Mouse (Mus musculus) heart, embryonic 15.5 days (tissue): ENCODE measurements around the gene Taf1d. TPM values are rescaled to one million over a fixed set of nuclear protein-coding genes. Genes with fewer than 3 reads are reported as not detected.
"Not testable (repeated sequence)": the region's sequence is repeated elsewhere in the genome, so short reads cannot be mapped to it uniquely, and the experiment has no call there.

ENCODE experiments used
- ATAC-seq: fragments of 200-750 bp; cut with Nextera tagmentation; replicated peaks from 2 replicates; pipeline ENCODE4 v1.8.0; 2017; ENCODE audit warnings: low read depth, moderate TSS enrichment; ENCODE audit not compliant: insufficient number of reproducible peaks, insufficient read depth, low FRiP score
- H3K27ac ChIP-seq: fragments of 300-500 bp; sonication (generic); 2 replicates; pipeline ENCODE4 v1.5.1; 2015; ENCODE audit warnings: mild to moderate bottlenecking, inconsistent platforms
- H3K27me3 ChIP-seq: fragments of 300-500 bp; sonication (generic); 2 replicates; pipeline ENCODE4 v1.6.1; 2015; ENCODE audit warnings: inconsistent platforms
- H3K36me3 ChIP-seq: fragments of 300-500 bp; sonication (generic); 2 replicates; pipeline ENCODE4 v1.6.1; 2015; ENCODE audit warnings: mild to moderate bottlenecking, inconsistent platforms
- H3K4me1 ChIP-seq: fragments of 300-500 bp; sonication (generic); replicated peaks from 2 replicates; pipeline ENCODE4 v1.6.1; 2015; ENCODE audit warnings: inconsistent platforms
- H3K4me2 ChIP-seq: fragments of 300-500 bp; sonication (generic); 2 replicates; pipeline ENCODE4 v1.6.1; 2015; ENCODE audit warnings: inconsistent platforms, mild to moderate bottlenecking, moderate library complexity
- H3K4me3 ChIP-seq: fragments of 300-500 bp; sonication (generic); 2 replicates; pipeline ENCODE4 v1.5.1; 2015; ENCODE audit warnings: mild to moderate bottlenecking, inconsistent platforms
- H3K9ac ChIP-seq: fragments of 300-500 bp; sonication (generic); 2 replicates; pipeline ENCODE4 v1.6.1; 2015; ENCODE audit warnings: mild to moderate bottlenecking, inconsistent platforms
- H3K9me3 ChIP-seq: fragments of 300-500 bp; sonication (generic); replicated peaks from 2 replicates; pipeline ENCODE4 v1.6.1; 2016; ENCODE audit warnings: inconsistent platforms
- WGBS: fragments of 180-500 bp; shearing (Covaris S2); methylation state at CpG from one replicate; pipeline ENCODE4 v1.1.7; 2015; ENCODE audit warnings: mixed read lengths; 5-methylcytosine and 5-hydroxymethylcytosine counted together
- polyA plus RNA-seq: library from polyadenylated mRNA; unstranded; fragments of >200 nt; fragmentation: Nextera tagmentation; extraction: Ambion mirVana; gene quantifications from 2 replicates; pipeline ENCODE4 v1.2.1, GENCODE M21; 2015

Taf1d gene
- polyA plus RNA-seq, 1 experiment from 2014 or later: 46.6 TPM

- Histone ChIP-seq H3K36me3 (no peaks in the 10 kb centered on the region), H3K27me3 (no peaks in the 10 kb centered on the region), H3K4me2 (no peak overlapping the region), H3K27ac (no peak overlapping the region), H3K9me3 (no peaks in the 10 kb centered on the region), H3K4me1 (no peaks in the 10 kb centered on the region), H3K9ac (no peak overlapping the region), H3K4me3 (no peak overlapping the region)
- 69% methylated on average over 6 of the region's 6 CpGs for WGBS
- ATAC-seq: no peak
These were observed 18.2 kb upstream of the Taf1d start for GRCm38 (mm10) chr9:15287846-15288245.

GRCm38 (mm10) chr9:15288402-15288801 is 17.6 kb upstream of the Taf1d start:
- H3K4me3 ChIP-seq: no peak overlapping the region
- no peak for ATAC-seq
- 0 out of 2 replicates have a peak, but pooled peaks cover 1% of the 10 kb centered on the region for H3K36me3 ChIP-seq
- no peak overlapping the region for H3K27ac ChIP-seq
- H3K9ac ChIP-seq: no peak overlapping the region
- H3K4me1 ChIP-seq: no peaks in the 10 kb centered on the region
- H3K27me3 ChIP-seq: no peaks in the 10 kb centered on the region
- 76% methylated on average over 3 of the region's 3 CpGs for WGBS
- H3K9me3 ChIP-seq: no peaks in the 10 kb centered on the region
- H3K4me2 ChIP-seq: no peak overlapping the region

- Histone ChIP-seq H3K4me3 (no peak overlapping the region), H3K4me1 (no peaks in the 10 kb centered on the region), H3K9me3 (no peaks in the 10 kb centered on the region), H3K27ac (no peak overlapping the region), H3K4me2 (no peak overlapping the region), H3K36me3 (0 out of 2 replicates have a peak, but pooled peaks cover 3% of the 10 kb centered on the region), H3K27me3 (no peaks in the 10 kb centered on the region), H3K9ac (no peak overlapping the region)
- peak; percentile 31; the same call in 1 of the 2 replicates for ATAC-seq
- 54% methylated on average over 6 of the region's 6 CpGs for WGBS
These were observed 16.8 kb upstream of the Taf1d start for GRCm38 (mm10) chr9:15289251-15289650.

GRCm38 (mm10) chr9:15297112-15297511 is 8.9 kb upstream of the Taf1d start:
- H3K4me2 ChIP-seq: no peak overlapping the region
- H3K27me3 ChIP-seq: no peaks in the 10 kb centered on the region
- H3K4me3 ChIP-seq: no peak overlapping the region
- WGBS: 87% methylated on average over 7 of the region's 7 CpGs
- 0 out of 2 replicates have a peak, but pooled peaks cover 3% of the 10 kb centered on the region for H3K36me3 ChIP-seq
- H3K4me1 ChIP-seq: no peaks in the 10 kb centered on the region
- no peaks in the 10 kb centered on the region for H3K9me3 ChIP-seq
- H3K27ac ChIP-seq: no peak overlapping the region
- no peak overlapping the region for H3K9ac ChIP-seq
- no peak for ATAC-seq

- 0 out of 2 replicates have a peak, but pooled peaks cover 1% of the 10 kb centered on the region for H3K36me3 ChIP-seq
- H3K4me2 ChIP-seq: no peak overlapping the region
- no peaks in the 10 kb centered on the region for H3K27me3 ChIP-seq
- no peak for ATAC-seq
- 54% methylated on average over 2 of the region's 2 CpGs for WGBS
- no peaks in the 10 kb centered on the region for H3K9me3 ChIP-seq
- no peaks in the 10 kb centered on the region for H3K4me1 ChIP-seq
- no peak overlapping the region for H3K9ac ChIP-seq
- H3K4me3 ChIP-seq: no peak overlapping the region
- no peak overlapping the region for H3K27ac ChIP-seq
These were observed 7.6 kb upstream of the Taf1d start for GRCm38 (mm10) chr9:15298451-15298850.

DNA sequence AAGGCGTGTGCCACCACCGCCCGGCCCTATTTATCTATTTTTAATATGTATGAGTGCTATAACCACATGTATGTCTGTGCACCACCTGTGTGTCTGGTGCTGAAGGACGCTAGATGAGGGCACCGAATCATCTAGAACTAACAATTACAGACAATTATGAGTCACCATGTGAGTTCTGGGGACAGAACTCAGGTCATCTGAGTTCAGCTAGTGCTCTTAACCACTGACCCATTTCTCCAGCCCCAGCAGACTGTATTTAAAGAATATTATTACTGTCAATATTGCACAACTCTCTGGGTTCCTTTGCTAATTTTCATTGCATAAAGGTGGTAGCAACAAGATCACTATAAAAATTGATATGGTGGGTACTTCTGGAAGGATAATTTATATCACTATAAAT is 6.0 kb upstream of the Taf1d start:
- H3K27me3 ChIP-seq: no peaks in the 10 kb centered on the region
- 79% methylated on average over 5 of the region's 5 CpGs for WGBS

DNA sequence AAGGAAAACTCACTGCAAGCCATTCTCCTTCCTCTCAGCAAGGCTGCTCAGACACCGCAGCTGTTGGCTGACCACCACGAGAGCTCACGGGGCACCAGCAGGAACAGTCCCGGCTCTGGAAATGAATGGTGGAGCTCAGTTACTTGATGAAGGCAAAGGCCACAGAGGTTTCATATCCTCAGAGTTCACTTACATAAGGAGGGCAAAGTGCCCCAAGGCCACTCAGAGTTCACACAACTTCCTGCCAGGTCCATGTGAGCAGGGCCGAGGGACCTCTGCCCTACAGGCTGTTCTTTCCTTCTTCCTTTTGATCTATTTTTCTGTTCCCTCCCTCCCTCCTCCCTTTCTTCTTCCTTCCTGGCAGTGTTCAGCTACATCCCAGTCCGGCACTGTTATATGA is 4.6 kb upstream of the Taf1d start:
- Histone ChIP-seq H3K4me2 (peak overlapping the region; percentile 17; the same call in 1 of the 2 replicates), H3K27ac (peak overlapping the region; percentile 63; the same call in 1 of the 2 replicates), H3K4me1 (peaks cover 5% of the 10 kb centered on the region; the same call in 1 of the 2 replicates), H3K9me3 (no peaks in the 10 kb centered on the region), H3K36me3 (no peaks in the 10 kb centered on the region), H3K9ac (no peak overlapping the region), H3K4me3 (no peak overlapping the region), H3K27me3 (no peaks in the 10 kb centered on the region)
- ATAC-seq: no peak
- 62% methylated on average over 6 of the region's 6 CpGs for WGBS

More for the DNA sequence above, 6.0 kb upstream of the Taf1d start:
- no peak overlapping the region for H3K9ac ChIP-seq
- H3K4me1 ChIP-seq: no peaks in the 10 kb centered on the region
- no peak for ATAC-seq
- H3K36me3 ChIP-seq: no peaks in the 10 kb centered on the region
- no peak overlapping the region for H3K27ac ChIP-seq
- no peaks in the 10 kb centered on the region for H3K9me3 ChIP-seq
- no peak overlapping the region for H3K4me2 ChIP-seq
- no peak overlapping the region for H3K4me3 ChIP-seq

GRCm38 (mm10) chr9:15302006-15302405 is 4.0 kb upstream of the Taf1d start:
- H3K4me2 ChIP-seq, H3K36me3 ChIP-seq, H3K4me3 ChIP-seq, H3K27ac ChIP-seq, H3K9ac ChIP-seq, ATAC-seq, H3K4me1 ChIP-seq, H3K9me3 ChIP-seq, H3K27me3 ChIP-seq: not testable (repeated sequence)
- WGBS: 78% methylated on average over 6 of the region's 6 CpGs

DNA sequence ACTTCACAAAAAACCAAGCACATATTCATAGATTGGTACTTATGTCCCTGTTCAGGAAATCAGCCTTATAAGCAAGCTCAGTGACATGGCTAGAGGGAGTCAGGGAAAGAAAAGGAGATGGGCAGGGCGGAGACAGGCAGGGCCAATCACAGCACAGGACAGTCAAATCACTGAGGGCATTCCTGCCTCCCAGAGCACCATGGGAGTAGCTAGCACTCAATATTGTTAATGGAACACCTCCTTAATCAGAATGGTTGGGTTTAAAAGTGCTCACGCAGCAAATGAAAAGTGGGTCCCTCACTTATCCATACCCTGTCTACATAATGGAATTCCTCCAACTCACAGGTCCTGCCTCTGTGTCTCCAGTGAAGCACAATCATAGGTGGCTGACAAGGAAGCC is 3.1 kb upstream of the Taf1d start:
- 71% methylated on average over 2 of the region's 2 CpGs for WGBS
- ATAC-seq: no peak
- H3K9ac ChIP-seq: no peak overlapping the region
- H3K4me3 ChIP-seq: no peak overlapping the region
- H3K36me3 ChIP-seq: peaks cover 4% of the 10 kb centered on the region
- no peak overlapping the region for H3K4me2 ChIP-seq
- H3K9me3 ChIP-seq: no peaks in the 10 kb centered on the region
- no peaks in the 10 kb centered on the region for H3K27me3 ChIP-seq
- peaks cover 16% of the 10 kb centered on the region for H3K4me1 ChIP-seq
- no peak overlapping the region for H3K27ac ChIP-seq

GRCm38 (mm10) chr9:15306398-15307119 is 545 bp downstream of the Taf1d start, which contains the start of gene 4931406C07Rik:
4931406C07Rik (minus strand) TSS chr9:15306448.
- ATAC-seq: peak; percentile 74
- peaks cover 36% of the 10 kb centered on the region for H3K36me3 ChIP-seq
- 1% methylated on average over 35 of the region's 35 CpGs for WGBS
- no peaks in the 10 kb centered on the region for H3K27me3 ChIP-seq
- H3K9ac ChIP-seq: peak within 1 kb of the TSS; percentile 99
- peaks cover 32% of the 10 kb centered on the region for H3K4me1 ChIP-seq
- peak within 1 kb of the TSS; percentile 97 for H3K27ac ChIP-seq
- H3K4me2 ChIP-seq: peak within 1 kb of the TSS; percentile 75
- no peaks in the 10 kb centered on the region for H3K9me3 ChIP-seq
- H3K4me3 ChIP-seq: peak within 1 kb of the TSS; percentile 98

DNA sequence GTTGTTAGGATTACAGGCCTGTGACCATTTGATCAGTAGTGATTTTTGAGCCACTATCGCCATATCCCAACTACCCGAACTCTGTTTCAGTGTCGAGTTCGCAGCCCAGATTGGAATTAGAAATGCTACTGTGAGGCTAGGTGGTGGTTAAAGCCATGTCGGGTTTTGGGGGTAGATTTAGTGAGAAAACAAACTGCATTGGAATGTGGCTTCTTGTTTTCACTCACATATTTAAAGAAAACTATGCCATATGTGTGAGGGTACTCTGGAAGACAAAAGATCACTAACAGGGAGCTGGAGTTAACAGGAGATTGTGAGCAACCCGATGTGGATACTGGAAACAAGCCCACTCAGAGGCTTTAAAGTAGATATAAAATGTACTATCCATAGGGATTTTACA is 1.2 kb downstream of the Taf1d start:
- H3K4me3 ChIP-seq: peak overlapping the region; percentile 98

GRCm38 (mm10) chr9:15308254-15308653 is 2.2 kb downstream of the Taf1d start:
- Histone ChIP-seq H3K4me1 (peaks cover 32% of the 10 kb centered on the region), H3K9ac (no peak overlapping the region), H3K4me3 (no peak overlapping the region), H3K4me2 (peak overlapping the region; percentile 75), H3K36me3 (peaks cover 52% of the 10 kb centered on the region), H3K9me3 (no peaks in the 10 kb centered on the region), H3K27ac (no peak overlapping the region), H3K27me3 (no peaks in the 10 kb centered on the region)
- WGBS: 49% methylated on average over 2 of the region's 2 CpGs
- no peak for ATAC-seq

More for the DNA sequence above, 1.2 kb downstream of the Taf1d start:
- no peak for ATAC-seq
- H3K4me2 ChIP-seq: peak overlapping the region; percentile 75
- H3K4me1 ChIP-seq: peaks cover 32% of the 10 kb centered on the region
- H3K9me3 ChIP-seq: no peaks in the 10 kb centered on the region
- 5% methylated on average over 6 of the region's 6 CpGs for WGBS
- peaks cover 43% of the 10 kb centered on the region for H3K36me3 ChIP-seq
- H3K27me3 ChIP-seq: no peaks in the 10 kb centered on the region
- peak overlapping the region; percentile 99 for H3K9ac ChIP-seq
- H3K27ac ChIP-seq: peak overlapping the region; percentile 97
